Mouse (Mus musculus) ES-E14 (cell line): ENCODE data around the gene Rab11fip5.

Source experiments
- CHD2 ChIP-seq: IDR thresholded peaks from 2 replicates; pipeline ENCODE4 v1.6.1; 2014; ENCODE audit warnings: mild to moderate bottlenecking, low read depth, low read length, inconsistent platforms
- HCFC1 ChIP-seq: IDR thresholded peaks from 2 replicates; pipeline ENCODE4 v1.6.1; 2012; ENCODE audit warnings: low read length, inconsistent platforms, borderline replicate concordance; ENCODE audit not compliant: insufficient read depth
- ZC3H11A ChIP-seq: IDR thresholded peaks from 2 replicates; pipeline ENCODE4 v1.6.1; 2012; ENCODE audit warnings: low read depth, mild to moderate bottlenecking, inconsistent platforms, low read length, borderline replicate concordance

DNA sequence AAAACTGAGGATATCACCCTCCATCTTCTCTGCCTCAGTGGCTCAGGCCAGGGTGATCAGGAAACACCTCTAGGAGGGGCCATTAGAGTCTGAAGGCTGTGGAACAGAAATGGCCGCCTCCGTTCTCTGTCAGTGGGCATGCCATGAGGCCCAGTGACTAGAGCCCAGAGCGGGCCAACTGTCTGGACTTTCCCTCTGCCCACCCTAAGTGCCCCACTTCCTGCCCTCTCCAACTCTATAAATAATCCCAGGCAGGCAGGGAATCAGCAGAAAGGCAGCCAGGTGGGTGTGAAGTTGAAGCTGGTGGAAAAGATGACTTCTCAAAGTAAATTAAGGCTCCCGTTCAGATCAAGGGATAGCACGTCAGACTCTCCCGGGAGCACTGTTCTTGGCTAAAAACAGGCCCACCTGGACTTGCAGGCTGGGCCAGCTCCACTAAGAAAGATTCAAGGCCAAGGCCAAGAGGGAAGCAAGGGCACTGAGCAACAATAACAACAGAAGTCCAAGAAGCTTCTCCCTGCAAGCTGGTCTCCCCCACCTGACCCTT, 2.5 kb downstream of the Rab11fip5 start:
- TF ChIP-seq HCFC1 = no peak
- no peak for TF ChIP-seq CHD2
- no peak for TF ChIP-seq ZC3H11A
